Mouse (Mus musculus) megakaryocyte-erythroid progenitor cell, adult 5 weeks (primary cell): ENCODE measurements around the gene Zfp408. TPM values are rescaled to one million over a fixed set of nuclear protein-coding genes. Genes with fewer than 3 reads are reported as not detected.

Source experiments
- polyA plus RNA-seq: library from polyadenylated mRNA; stranded (reverse); fragments of >175 nt; gene quantifications from 2 replicates; pipeline ENCODE4 v1.2.3, GENCODE M21; 2012

The Zfp408 gene
- 19.7 and 25.3 TPM in 2 replicates for polyA plus RNA-seq

DNA sequence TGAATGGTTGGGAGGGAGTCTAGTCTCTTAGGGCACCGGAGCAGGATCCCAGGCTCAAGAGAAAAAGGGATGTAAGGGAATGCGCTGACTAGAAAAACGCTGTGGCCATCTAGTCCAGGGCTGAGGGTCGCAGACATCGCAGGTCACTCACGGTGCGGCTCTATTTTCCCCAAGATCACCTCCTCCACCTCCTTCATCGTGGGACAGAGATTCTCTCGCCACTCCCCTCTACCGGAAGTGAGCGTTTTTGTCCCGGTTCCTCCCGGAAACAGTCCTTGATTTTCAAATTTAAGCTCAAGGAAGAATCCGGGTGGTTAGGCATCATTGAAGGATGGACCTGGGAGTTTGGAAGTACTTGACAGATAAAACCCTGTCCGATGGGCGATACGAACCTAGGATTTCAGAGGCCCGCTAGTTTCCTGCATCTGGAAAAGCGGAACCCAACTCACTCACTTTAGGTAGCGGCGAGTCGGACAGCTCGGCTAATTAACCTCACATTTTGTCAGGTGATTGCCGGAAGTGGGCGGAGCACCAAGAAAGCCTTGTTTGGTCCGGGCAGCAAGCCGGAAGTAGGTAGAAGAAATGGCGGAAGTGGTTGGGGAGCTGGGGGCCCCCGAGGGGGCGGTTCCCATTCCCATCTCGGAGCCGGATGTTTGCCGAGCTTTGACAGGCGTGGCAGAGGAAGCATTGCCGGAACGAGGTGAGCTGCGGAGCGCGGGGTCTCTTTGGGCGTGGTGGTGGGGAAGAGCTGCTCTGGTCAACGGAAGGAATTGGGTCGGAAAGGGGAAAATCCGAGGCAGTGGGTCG, at the start of gene Zfp408, which contains the start of gene Arhgap1:
TSS of gene Zfp408 (minus strand) at position 239 of the 807 bp plus-strand sequence.
TSS of gene Arhgap1 (plus strand) at position 308 of the 807 bp plus-strand sequence.

DNA sequence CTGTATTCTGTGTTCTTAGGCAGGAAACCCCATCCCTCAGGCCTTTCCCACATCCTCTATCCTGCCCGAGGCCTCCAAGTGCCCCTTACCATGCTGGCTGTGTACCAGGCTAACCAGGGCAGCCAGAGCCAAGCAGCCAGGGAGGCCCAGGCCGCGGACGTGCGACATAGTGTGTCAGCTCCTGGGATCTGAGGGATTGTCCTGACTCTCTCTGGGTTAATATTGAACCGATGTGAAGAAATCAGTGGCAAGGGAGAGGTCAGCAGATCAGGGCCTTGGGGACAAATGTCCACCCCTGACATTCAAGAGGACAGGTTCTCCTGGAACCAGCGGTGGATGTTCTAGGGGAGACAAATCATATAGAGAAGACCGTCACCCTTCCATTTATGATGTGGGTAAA, 13.4 kb downstream of the Zfp408 start, which contains the start of gene F2:
TSS of gene F2 (minus strand) at position 186 of the 400 bp plus-strand sequence.

Other genes with a start within 250 kb of the Zfp408 start
- gene 1110051M20Rik, start 205.1 kb downstream of the Zfp408 start, polyA plus RNA-seq = 7.0 and 8.9 TPM in 2 replicates
- 2.2 and 2.5 TPM in 2 replicates for gene Lrp4, start 192.3 kb downstream of the Zfp408 start, polyA plus RNA-seq
- 2.5 and 3.0 TPM in 2 replicates for gene Ckap5, start 123.0 kb downstream of the Zfp408 start, polyA plus RNA-seq
- 0.02 and 0.10 TPM in 2 replicates for gene F2, start 13.4 kb downstream of the Zfp408 start, polyA plus RNA-seq
- 31.6 and 34.3 TPM in 2 replicates for gene Arhgap1, start 69 bp upstream of the Zfp408 start, polyA plus RNA-seq
- 26.2 and 29.4 TPM in 2 replicates for gene Atg13, start 60.8 kb upstream of the Zfp408 start, polyA plus RNA-seq
- 0.59 and 0.83 TPM in 2 replicates for gene Harbi1, start 61.1 kb upstream of the Zfp408 start, polyA plus RNA-seq
- 23.8 and 24.7 TPM in 2 replicates for gene Ambra1, start 80.3 kb upstream of the Zfp408 start, polyA plus RNA-seq